Mouse (Mus musculus) MEL (cell line): ENCODE data around the gene Lrrc49.

ENCODE experiments used
- CTCF ChIP-seq, 3 experiments: IDR thresholded peaks in 2 of 3; conservative IDR thresholded peaks in 1 of 3; 2 replicates each; pipeline ENCODE4 v1.5.1; 2011 to 2012; ENCODE audit warnings: low read length in 3 of 3, low read depth in 2 of 3, mild to moderate bottlenecking in 2 of 3, improper control_type of control experiment in 1 of 3, inconsistent platforms in 1 of 3, mixed read lengths in 1 of 3, moderate library complexity in 1 of 3; ENCODE audit not compliant: control insufficient read depth in 1 of 3, insufficient read depth in 1 of 3, poor library complexity in 1 of 3, severe bottlenecking in 1 of 3
- ELF1 ChIP-seq: IDR thresholded peaks from 2 replicates; pipeline ENCODE4 v1.6.1; 2014; ENCODE audit warnings: low read depth, mild to moderate bottlenecking, inconsistent platforms, low read length, improper control_type of control experiment, moderate library complexity
- EP300 ChIP-seq, 2 experiments: IDR thresholded peaks; 2 replicates each; pipeline ENCODE4 v1.6.1; 2011; ENCODE audit warnings: improper control_type of control experiment in 2 of 2, low read length in 2 of 2, low read depth in 1 of 2, mild to moderate bottlenecking in 1 of 2
- GABPA ChIP-seq: IDR thresholded peaks from 2 replicates; pipeline ENCODE4 v1.6.1; 2012; ENCODE audit warnings: low read depth, mild to moderate bottlenecking, inconsistent platforms, low read length, improper control_type of control experiment, moderate library complexity
- KAT2A ChIP-seq: conservative IDR thresholded peaks from 2 replicates; pipeline ENCODE4 v1.6.1; 2012; ENCODE audit warnings: low read depth, low read length, improper control_type of control experiment, inconsistent platforms
- MAX ChIP-seq: IDR thresholded peaks from 2 replicates; pipeline ENCODE4 v1.6.1; 2011; ENCODE audit warnings: low read length, improper control_type of control experiment
- MXI1 ChIP-seq: IDR thresholded peaks from 2 replicates; pipeline ENCODE4 v1.6.1; 2011; ENCODE audit warnings: mild to moderate bottlenecking, low read depth, low read length, improper control_type of control experiment
- MYC ChIP-seq: IDR thresholded peaks from 2 replicates; pipeline ENCODE4 v1.6.1; 2011; ENCODE audit warnings: low read depth, mild to moderate bottlenecking, low read length, improper control_type of control experiment, moderate library complexity
- POLR2A ChIP-seq, 2 experiments: IDR thresholded peaks; 2 replicates each; pipeline ENCODE4 v1.6.1; 2011 to 2012; ENCODE audit warnings: low read length in 2 of 2, mild to moderate bottlenecking in 2 of 2, control low read depth in 1 of 2, improper control_type of control experiment in 1 of 2, low read depth in 1 of 2, moderate library complexity in 1 of 2; ENCODE audit not compliant: control insufficient read depth in 1 of 2, insufficient read depth in 1 of 2, poor library complexity in 1 of 2
- POLR2AphosphoS2 ChIP-seq: IDR thresholded peaks from 2 replicates; pipeline ENCODE4 v1.6.1; 2011; ENCODE audit warnings: low read length, improper control_type of control experiment
- POLR2AphosphoS5 ChIP-seq: IDR thresholded peaks from 2 replicates; pipeline ENCODE4 v1.6.1; 2012; ENCODE audit warnings: low read depth, borderline replicate concordance, mild to moderate bottlenecking, inconsistent platforms, low read length, moderate library complexity, mixed read lengths
- SMC3 ChIP-seq: IDR thresholded peaks from 2 replicates; pipeline ENCODE4 v1.6.1; 2011; ENCODE audit warnings: low read depth, low read length, improper control_type of control experiment
- USF1 ChIP-seq: IDR thresholded peaks from 2 replicates; pipeline ENCODE4 v1.6.1; 2014; ENCODE audit warnings: low read depth, mild to moderate bottlenecking, inconsistent platforms, low read length, improper control_type of control experiment, moderate library complexity

DNA sequence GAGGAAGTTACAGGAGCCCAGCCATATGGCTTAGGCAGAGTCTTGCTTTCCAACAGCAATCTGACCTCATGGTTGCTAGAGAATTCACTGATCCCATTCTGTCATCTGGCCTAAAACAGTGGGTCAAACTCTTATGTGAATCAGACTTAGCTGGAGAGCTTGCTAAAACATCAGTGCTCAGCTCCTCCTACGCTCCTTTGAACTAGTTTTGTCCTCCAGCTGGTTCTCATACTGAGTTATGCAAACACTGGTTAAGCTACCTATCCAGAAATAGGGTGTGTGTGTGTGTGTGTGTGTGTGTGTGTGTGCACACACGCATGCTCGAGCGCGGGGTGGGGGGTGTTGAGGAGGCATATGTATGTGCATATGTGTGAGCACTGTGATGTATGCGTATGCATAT lies 15.4 kb downstream of the Lrrc49 start:
- TF ChIP-seq POLR2A (IDR thresholded peaks at IDR 0.05; ENCODE audit: control insufficient read depth in 1 of 2, insufficient read depth in 1 of 2, low read depth in 1 of 2, low read length in 2 of 2, poor library complexity in 1 of 2): no peak
- TF ChIP-seq EP300 (IDR thresholded peaks at IDR 0.05; ENCODE audit: low read depth in 1 of 2, low read length in 2 of 2): no peak
- no peak for TF ChIP-seq MXI1
- TF ChIP-seq KAT2A: no peak
- no peak for TF ChIP-seq MAX
- TF ChIP-seq ELF1: no peak
- no peak for TF ChIP-seq CTCF (IDR thresholded peaks at IDR 0.05 in 2 of 3, conservative IDR thresholded peaks at IDR 0.05 in 1 of 3; ENCODE audit: control insufficient read depth in 1 of 3, insufficient read depth in 1 of 3, low read depth in 2 of 3, low read length in 3 of 3, poor library complexity in 1 of 3, severe bottlenecking in 1 of 3)
- no peak for TF ChIP-seq POLR2AphosphoS2
- TF ChIP-seq MYC: no peak
- TF ChIP-seq GABPA: no peak
- no peak for TF ChIP-seq POLR2AphosphoS5
- no peak for TF ChIP-seq SMC3
- no peak for TF ChIP-seq USF1
